Mouse (Mus musculus) induced T-regulatory cell, adult 2 months (primary cell): Measurements from ENCODE around the gene Prkag1.

ENCODE experiments used
- DNase-seq: peaks from one replicate; pipeline ENCODE4 v3.0.0-alpha.2; 2012; ENCODE audit warnings: low read depth

The Prkag1 gene

DNA sequence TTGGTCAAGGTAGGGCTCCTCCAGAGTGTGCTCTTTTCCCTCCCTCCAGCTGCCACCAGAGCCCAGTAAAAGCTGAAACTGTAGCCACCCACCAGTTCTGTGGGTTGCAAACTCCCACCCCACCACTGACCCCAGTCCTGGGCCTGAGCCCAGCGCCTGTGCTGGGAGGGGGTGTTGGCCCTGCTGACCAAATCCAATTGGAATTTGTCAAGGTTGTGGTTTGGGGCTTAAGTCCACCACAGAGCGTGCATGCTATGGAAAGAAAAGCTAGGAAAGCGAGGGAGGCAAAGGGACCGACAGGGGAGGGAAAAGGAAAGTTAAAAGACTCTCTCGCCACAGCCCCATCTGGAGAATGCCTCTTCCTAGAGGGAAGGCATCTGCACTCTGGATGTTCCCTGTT, 63.1 kb downstream of the Prkag1 start:
- DNase-seq: no peak

DNA sequence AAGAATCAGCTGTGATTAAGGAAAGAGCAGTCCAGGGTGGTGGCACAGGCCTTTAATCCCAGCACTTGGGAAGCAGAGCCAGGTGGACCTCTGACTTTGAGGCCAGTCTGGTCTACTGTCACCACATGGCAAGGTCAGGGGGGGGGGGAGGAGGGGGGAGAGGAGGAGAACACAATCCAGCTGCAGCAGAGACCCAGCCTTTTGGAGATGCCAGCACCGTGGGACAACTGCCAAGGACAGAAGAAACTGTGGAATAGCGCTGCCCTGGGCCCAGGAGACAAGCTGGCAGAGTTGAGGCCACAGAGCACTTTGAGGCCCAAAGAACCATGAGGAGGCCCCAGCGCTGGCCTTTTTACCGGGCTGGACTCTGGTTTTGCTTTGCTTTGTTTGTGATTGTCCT, 65.4 kb downstream of the Prkag1 start:
- DNase-seq: no peak
